Mouse (Mus musculus): ENCODE measurements around the gene Gstcd.

DNA sequence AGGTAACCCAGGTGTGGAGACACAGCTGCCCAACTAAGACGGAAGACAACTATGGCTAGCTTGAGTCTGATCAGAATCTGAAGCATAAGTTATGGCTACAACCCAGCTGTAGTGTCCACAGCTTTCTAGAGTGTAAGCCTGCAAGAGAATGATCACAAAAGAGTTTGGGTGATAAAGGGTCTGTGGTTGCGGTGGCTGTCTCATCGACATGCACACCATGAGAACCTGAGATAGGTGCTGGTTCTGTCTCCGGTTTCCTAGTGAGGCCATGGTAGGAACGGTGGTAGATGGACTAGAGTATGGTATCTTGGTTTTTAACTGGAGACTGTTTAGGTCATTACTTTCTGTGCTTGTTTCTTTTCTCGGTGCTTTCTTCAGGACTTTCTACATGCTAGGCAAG, 6.1 kb upstream of the Gstcd start:
- no peak for TF ChIP-seq EP300 (IDR thresholded peaks at IDR 0.05; ENCODE audit: low read depth)
- TF ChIP-seq CTCF (IDR thresholded peaks at IDR 0.05; ENCODE audit: low read depth): no peak
